Mouse (Mus musculus) v-Abl transformed pro-B cells (cell line): ENCODE measurements around the gene Mtx3.

Experiments used
- in situ Hi-C, 2 experiments: fragments of 400-800 bp; cut with MboI; formaldehyde crosslinking; loops; one replicate each; pipeline ENCODE4 v1.15.1; 2025; ENCODE audit not compliant: unreplicated experiment in 2 of 2

Mtx3 gene

GRCm38 (mm10) chr13:92882986-92883720 lies 38.6 kb downstream of the Mtx3 start:
- in situ Hi-C loops, result no loop called here

- in situ Hi-C loops, result no loop called here
Measured at GRCm38 (mm10) chr13:92884206-92884605, 39.6 kb downstream of the Mtx3 start.

GRCm38 (mm10) chr13:92884930-92885329 lies 40.4 kb downstream of the Mtx3 start:
- in situ Hi-C loops, result no loop called here

- in situ Hi-C loops, result no loop called here
Measured at GRCm38 (mm10) chr13:92899087-92899486, 54.5 kb downstream of the Mtx3 start.

GRCm38 (mm10) chr13:92903291-92903690 lies 58.7 kb downstream of the Mtx3 start:
- in situ Hi-C loops, result no loop called here

GRCm38 (mm10) chr13:92905944-92906343 lies 61.4 kb downstream of the Mtx3 start:
- in situ Hi-C loops, result no loop called here

- in situ Hi-C loops, result no loop called here
Measured at GRCm38 (mm10) chr13:92907366-92907765, 62.8 kb downstream of the Mtx3 start.
